Mouse (Mus musculus) ES-Bruce4 (cell line): ENCODE data around the gene Zfp335. TPM values are rescaled to one million over a fixed set of nuclear protein-coding genes. Genes with fewer than 3 reads are reported as not detected.

Source experiments
- H3K27ac ChIP-seq: 2 replicates; pipeline ENCODE4 v1.5.1; 2012; ENCODE audit warnings: low read length, inconsistent platforms; ENCODE audit not compliant: insufficient read depth
- H3K27me3 ChIP-seq: 2 replicates; pipeline ENCODE4 v1.6.1; 2012; ENCODE audit warnings: mild to moderate bottlenecking, low read length, inconsistent platforms; ENCODE audit not compliant: control insufficient read depth, poor library complexity, insufficient read depth, severe bottlenecking
- H3K36me3 ChIP-seq: 2 replicates; pipeline ENCODE4 v1.6.1; 2012; ENCODE audit warnings: inconsistent platforms, mild to moderate bottlenecking, low read length, moderate library complexity; ENCODE audit not compliant: control insufficient read depth, poor library complexity, insufficient read depth, severe bottlenecking
- H3K4me1 ChIP-seq: one replicate; pipeline ENCODE4 v1.8.1; 2011; ENCODE audit warnings: low read length; ENCODE audit not compliant: control insufficient read depth, insufficient read depth
- H3K4me3 ChIP-seq: 2 replicates; pipeline ENCODE4 v1.5.1; 2011; ENCODE audit warnings: low read depth, mild to moderate bottlenecking, low read length
- H3K9ac ChIP-seq: 2 replicates; pipeline ENCODE4 v1.6.1; 2012; ENCODE audit warnings: low read depth, mild to moderate bottlenecking, inconsistent platforms; ENCODE audit not compliant: poor library complexity, severe bottlenecking
- H3K9me3 ChIP-seq: replicated peaks from 2 replicates; pipeline ENCODE4 v1.6.1; 2012; ENCODE audit warnings: mild to moderate bottlenecking, low read length, inconsistent platforms; ENCODE audit not compliant: control insufficient read depth, poor library complexity, insufficient read depth, severe bottlenecking
- CTCF ChIP-seq: IDR thresholded peaks from one replicate; pipeline ENCODE4 v1.8.1; 2011; ENCODE audit warnings: low read depth, low read length
- EP300 ChIP-seq: IDR thresholded peaks from 2 replicates; pipeline ENCODE4 v1.6.1; 2011; ENCODE audit warnings: low read depth, low read length; ENCODE audit not compliant: insufficient read depth
- POLR2A ChIP-seq: IDR thresholded peaks from one replicate; pipeline ENCODE4 v1.8.1; 2011; ENCODE audit warnings: low read length; ENCODE audit not compliant: insufficient read depth
- polyA plus RNA-seq: library from polyadenylated mRNA; stranded (reverse); fragments of >200 nt; gene quantifications from 2 replicates; pipeline ENCODE4 v1.2.4, GENCODE M21; 2011; ENCODE audit warnings: low read depth; ENCODE audit not compliant: missing spikeins, insufficient read depth, insufficient read length

The Zfp335 gene
- polyA plus RNA-seq, 1 experiment, result 10.6 TPM

DNA sequence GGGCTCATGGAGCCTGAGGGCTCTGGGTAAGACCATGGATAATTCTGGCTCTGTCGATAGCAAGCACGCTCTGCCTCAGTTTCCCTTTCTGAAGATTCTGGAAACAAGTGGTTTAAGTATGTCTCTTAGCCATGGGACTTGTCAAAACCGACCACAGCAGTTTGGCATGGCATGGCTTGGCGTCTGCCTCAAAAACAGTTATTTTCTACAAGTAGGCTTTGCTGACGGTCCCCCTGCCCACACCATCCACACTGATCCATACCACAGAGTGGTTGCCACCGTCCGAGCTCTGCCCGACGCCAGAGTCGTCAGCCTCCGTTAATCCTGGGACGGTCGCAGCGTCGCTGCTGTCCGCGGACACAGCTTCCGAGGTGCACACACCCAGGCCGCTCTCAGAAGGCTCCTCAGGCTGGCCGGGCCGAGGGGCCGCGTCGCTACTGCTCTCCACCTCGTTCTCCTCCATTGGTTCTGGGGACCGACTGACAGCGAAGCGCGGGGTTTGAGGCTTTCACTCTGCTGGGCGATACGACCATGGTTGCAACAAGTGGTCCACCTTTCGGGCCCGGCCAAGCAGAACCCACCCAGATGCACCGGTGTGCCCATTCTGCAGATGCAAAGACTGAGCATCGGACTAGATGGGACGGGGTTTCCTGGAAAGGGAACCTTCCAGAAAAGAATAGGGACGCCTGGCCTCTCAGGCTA lies 1.0 kb downstream of the Zfp335 start:
- no peak for TF ChIP-seq EP300
- TF ChIP-seq POLR2A, result no peak
- no peak for TF ChIP-seq CTCF
- H3K27ac ChIP-seq, result no peak overlapping the region
- H3K36me3 ChIP-seq, result peaks cover 28% of the 10 kb centered on the region
- H3K4me3 ChIP-seq, result peak overlapping the region; percentile 88
- H3K27me3 ChIP-seq, result no peaks in the 10 kb centered on the region
- no peaks in the 10 kb centered on the region for H3K4me1 ChIP-seq
- peaks cover 6% of the 10 kb centered on the region for H3K9me3 ChIP-seq
- peak overlapping the region; percentile 95 for H3K9ac ChIP-seq

DNA sequence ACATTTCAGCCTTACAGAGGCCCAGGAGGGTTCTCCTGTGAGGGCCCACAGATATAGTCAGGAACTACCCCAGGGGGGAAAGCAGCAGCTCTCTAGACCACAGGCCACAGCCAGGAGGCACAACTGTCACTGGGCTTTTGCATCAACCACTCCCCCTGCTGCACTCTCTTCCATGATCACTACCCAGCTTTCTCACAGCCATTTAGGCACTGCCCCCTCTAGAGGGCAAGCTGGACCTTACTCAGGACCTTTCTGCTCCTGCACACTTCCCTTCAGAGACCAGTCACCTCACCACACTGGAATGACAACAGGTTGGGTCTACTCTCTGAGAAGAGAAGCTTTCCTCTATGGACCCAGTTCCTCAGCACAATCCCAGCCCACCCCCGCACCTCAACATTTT lies 2.0 kb downstream of the Zfp335 start:
- H3K9me3 ChIP-seq, result peaks cover 6% of the 10 kb centered on the region
- H3K27ac ChIP-seq, result no peak overlapping the region
- no peak overlapping the region for H3K4me3 ChIP-seq
- no peaks in the 10 kb centered on the region for H3K27me3 ChIP-seq
- no peaks in the 10 kb centered on the region for H3K4me1 ChIP-seq
- TF ChIP-seq EP300 (no peak), CTCF (peak; percentile 27)
- H3K36me3 ChIP-seq, result peaks cover 31% of the 10 kb centered on the region
- peak overlapping the region; percentile 95; the same call in 1 of the 2 replicates for H3K9ac ChIP-seq

DNA sequence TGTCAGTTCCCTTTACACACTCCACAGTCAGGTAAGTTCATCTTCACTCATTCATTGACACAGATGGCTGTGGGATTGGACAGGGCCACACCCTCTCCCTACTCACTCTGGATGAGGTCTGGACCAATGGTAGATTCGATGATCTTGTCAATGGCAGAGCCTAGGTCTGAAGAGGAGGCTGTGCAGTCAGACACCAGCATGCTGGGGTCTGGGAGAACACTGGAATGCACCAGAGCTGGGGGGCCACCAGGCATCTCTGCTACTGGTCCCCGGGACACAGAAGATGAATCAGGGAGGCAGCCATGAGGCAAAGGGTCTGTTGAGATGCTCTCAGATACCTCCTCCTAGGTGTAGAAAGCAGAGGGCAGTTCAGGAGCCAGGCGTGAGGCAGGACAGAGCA lies 2.5 kb downstream of the Zfp335 start:
- H3K36me3 ChIP-seq, result peaks cover 34% of the 10 kb centered on the region
- H3K9ac ChIP-seq, result no peak overlapping the region

DNA sequence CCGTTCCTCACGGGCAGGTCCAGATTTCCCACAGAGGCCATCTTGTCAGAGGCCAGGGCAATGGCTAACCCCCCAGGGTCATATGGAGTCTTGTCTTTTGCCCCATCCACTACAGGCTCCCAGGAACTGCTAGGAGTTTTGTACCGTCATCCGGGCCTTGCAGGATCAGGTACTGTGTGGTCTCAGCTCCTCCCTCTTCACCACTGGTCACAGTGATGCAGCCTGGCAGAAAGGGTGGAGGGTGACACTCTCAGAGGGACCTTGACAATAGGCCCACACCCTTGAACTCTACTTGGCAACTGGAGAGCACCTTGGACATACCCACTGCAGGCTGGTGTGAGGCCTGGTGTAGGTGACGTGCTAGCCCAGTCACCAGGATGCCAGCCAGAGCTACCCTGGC lies 3.5 kb downstream of the Zfp335 start:
- no peak overlapping the region for H3K4me3 ChIP-seq
- no peak overlapping the region for H3K27ac ChIP-seq
- TF ChIP-seq POLR2A, result no peak
- no peak for TF ChIP-seq EP300
- no peak for TF ChIP-seq CTCF
- peaks cover 35% of the 10 kb centered on the region for H3K36me3 ChIP-seq
- no peaks in the 10 kb centered on the region for H3K4me1 ChIP-seq
- no peak overlapping the region for H3K9ac ChIP-seq
- peaks cover 6% of the 10 kb centered on the region for H3K9me3 ChIP-seq
- H3K27me3 ChIP-seq, result no peaks in the 10 kb centered on the region

More for the DNA sequence above, 2.5 kb downstream of the Zfp335 start:
- no peak overlapping the region for H3K4me3 ChIP-seq
- no peaks in the 10 kb centered on the region for H3K4me1 ChIP-seq
- no peaks in the 10 kb centered on the region for H3K27me3 ChIP-seq
- peaks cover 6% of the 10 kb centered on the region for H3K9me3 ChIP-seq
- TF ChIP-seq POLR2A, result no peak
- TF ChIP-seq CTCF, result no peak
- TF ChIP-seq EP300, result no peak
- no peak overlapping the region for H3K27ac ChIP-seq

DNA sequence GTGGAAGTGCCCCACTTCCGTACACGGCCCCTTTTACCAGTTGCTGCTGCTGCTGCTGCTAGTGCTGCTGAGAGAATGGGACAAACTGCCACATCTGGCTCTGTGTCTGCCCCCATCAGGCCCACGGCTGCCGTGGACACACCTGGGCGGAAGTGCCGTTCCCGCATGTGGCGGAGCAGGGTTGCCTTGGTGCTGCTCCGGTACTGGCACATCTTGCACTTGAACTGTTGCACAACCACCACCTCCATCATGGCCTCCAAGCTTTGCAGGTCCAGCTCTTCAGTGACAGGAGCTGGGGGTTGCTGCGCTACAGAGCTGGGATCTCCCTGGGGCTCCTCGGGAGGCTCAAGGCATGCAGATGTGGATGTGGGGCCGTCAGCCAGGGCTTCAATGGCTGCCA lies 4.0 kb downstream of the Zfp335 start:
- Histone ChIP-seq H3K36me3 (peaks cover 37% of the 10 kb centered on the region), H3K9ac (no peak overlapping the region), H3K27ac (no peak overlapping the region), H3K27me3 (no peaks in the 10 kb centered on the region), H3K4me1 (no peaks in the 10 kb centered on the region), H3K9me3 (peaks cover 6% of the 10 kb centered on the region), H3K4me3 (no peak overlapping the region)
- no peak for TF ChIP-seq EP300
- TF ChIP-seq CTCF, result no peak
- TF ChIP-seq POLR2A, result no peak

DNA sequence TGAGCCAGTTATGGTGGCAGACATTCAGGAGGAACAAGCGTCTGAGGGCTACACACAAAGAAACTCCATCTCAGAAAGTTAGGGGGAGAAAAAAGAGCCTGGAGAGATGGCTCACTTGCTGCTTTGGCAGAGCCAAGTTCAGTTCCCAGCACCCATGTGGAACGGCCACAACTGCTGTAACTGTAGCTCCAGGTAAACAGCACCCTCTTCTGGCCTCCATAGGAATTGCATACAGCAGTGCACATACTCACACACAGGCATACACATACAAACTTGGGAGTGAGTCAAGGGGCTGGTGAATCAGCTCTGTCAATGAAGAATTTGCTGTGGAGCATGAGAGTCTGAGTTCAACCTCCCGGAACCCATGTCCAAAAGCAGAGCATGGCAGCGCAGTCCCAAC lies 5.5 kb downstream of the Zfp335 start:
- TF ChIP-seq EP300 (no peak), CTCF (peak; percentile 14), POLR2A (no peak)
- H3K27ac ChIP-seq, result no peak overlapping the region
- no peak overlapping the region for H3K9ac ChIP-seq
- peaks cover 37% of the 10 kb centered on the region for H3K36me3 ChIP-seq
- no peaks in the 10 kb centered on the region for H3K4me1 ChIP-seq
- H3K9me3 ChIP-seq, result peaks cover 6% of the 10 kb centered on the region
- no peaks in the 10 kb centered on the region for H3K27me3 ChIP-seq
- no peak overlapping the region for H3K4me3 ChIP-seq
